Mouse (Mus musculus) megakaryocyte, embryonic 14.5 days (primary cell): ENCODE data around the gene Ankrd6.

Experiments used
- FLI1 ChIP-seq: IDR thresholded peaks from 2 replicates; pipeline ENCODE4 v1.6.1; 2012; ENCODE audit warnings: low read length, inconsistent platforms, mixed read lengths
- GATA1 ChIP-seq: IDR thresholded peaks from 3 replicates; pipeline ENCODE4 v1.6.1; 2012; ENCODE audit warnings: mixed read lengths, low read length, inconsistent platforms, borderline replicate concordance

DNA sequence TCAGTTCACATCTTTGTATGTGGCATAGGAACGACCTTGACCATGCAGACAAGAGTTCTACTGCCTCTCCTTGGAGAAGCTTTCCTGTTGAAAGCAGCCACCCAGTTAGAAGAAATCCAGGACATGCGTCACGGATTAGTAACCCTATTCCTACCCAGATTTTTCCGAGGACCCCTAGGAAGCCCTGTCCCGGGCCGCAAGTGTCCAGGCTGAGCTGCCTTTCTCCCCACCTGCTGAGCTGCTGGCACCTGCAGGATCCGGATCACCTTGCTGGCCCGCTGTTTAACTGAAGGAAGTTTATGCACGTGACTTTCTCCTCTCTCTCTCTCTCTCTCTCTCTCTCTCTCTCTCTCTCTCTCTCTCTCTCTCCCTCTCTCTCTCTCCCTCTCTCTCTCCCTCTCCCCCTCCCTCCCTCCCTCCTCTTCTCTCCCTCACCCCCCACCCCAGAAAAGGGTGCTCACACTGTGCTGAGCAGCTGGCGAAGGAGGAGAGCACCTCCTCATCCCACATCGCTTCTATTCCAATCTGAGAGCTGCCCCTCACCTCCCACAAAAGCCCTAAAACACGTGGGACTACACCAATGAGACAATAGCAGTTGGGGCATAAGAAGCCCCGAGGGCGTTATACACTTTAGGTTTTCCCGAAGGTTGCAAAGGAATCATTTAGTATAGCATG, 31.5 kb upstream of the Ankrd6 start:
- TF ChIP-seq GATA1 = no peak
- no peak for TF ChIP-seq FLI1
